Mouse (Mus musculus) heart, postnatal 0 days (tissue): ENCODE data around the gene Mecom.

ENCODE experiments used
- CTCF ChIP-seq: IDR thresholded peaks from 2 replicates; pipeline ENCODE4 v1.5.1; 2016; ENCODE audit warnings: antibody characterized with exemption, control low read depth, low read depth
- EP300 ChIP-seq: IDR thresholded peaks from 2 replicates; pipeline ENCODE4 v1.6.1; 2016; ENCODE audit warnings: antibody characterized with exemption, low read depth

GRCm38 (mm10) chr3:30548928-30549327, 1.1 kb upstream of the Mecom start:
- TF ChIP-seq CTCF: no peak
- no peak for TF ChIP-seq EP300
